Mouse (Mus musculus) heart, embryonic 14.5 days (tissue): Measurements from ENCODE around the gene Pou2f1. TPM values are rescaled to one million over a fixed set of nuclear protein-coding genes. Genes with fewer than 3 reads are reported as not detected.

Source experiments
- ATAC-seq: fragments of 200-750 bp; cut with Nextera tagmentation; 2 replicates; pipeline ENCODE4 v1.8.0; 2017; ENCODE audit warnings: low read depth, moderate TSS enrichment; ENCODE audit not compliant: insufficient number of reproducible peaks, insufficient read depth, low FRiP score
- H3K27ac ChIP-seq, 2 experiments: fragments of 200-500 bp in 1 of 2; fragments of 300-500 bp in 1 of 2; sonication (generic) in 1 of 2; replicated peaks in 1 of 2; 2 replicates each; pipeline ENCODE4 v1.5.1; 2012 to 2014; ENCODE audit warnings: low read depth in 2 of 2, low read length in 2 of 2, control low read depth in 1 of 2, mild to moderate bottlenecking in 1 of 2, mixed read lengths in 1 of 2; ENCODE audit not compliant: control insufficient read depth in 1 of 2, insufficient read depth in 1 of 2
- H3K27me3 ChIP-seq: fragments of 300-500 bp; sonication (generic); 2 replicates; pipeline ENCODE4 v1.6.1; 2014; ENCODE audit warnings: mild to moderate bottlenecking, low read length, control low read depth; ENCODE audit not compliant: control insufficient read depth, insufficient read depth
- H3K36me3 ChIP-seq: fragments of 300-500 bp; sonication (generic); 2 replicates; pipeline ENCODE4 v1.6.1; 2014; ENCODE audit warnings: mild to moderate bottlenecking, control low read depth, low read length, mixed read lengths; ENCODE audit not compliant: control insufficient read depth, insufficient read depth
- H3K4me1 ChIP-seq, 2 experiments: fragments of 200-500 bp in 1 of 2; fragments of 300-500 bp in 1 of 2; sonication (generic) in 1 of 2; 2 replicates each; pipeline ENCODE4 v1.6.1; 2012 to 2014; ENCODE audit warnings: low read length in 2 of 2, control low read depth in 1 of 2, mixed read lengths in 1 of 2; ENCODE audit not compliant: control insufficient read depth in 2 of 2, insufficient read depth in 2 of 2
- H3K4me2 ChIP-seq: fragments of 300-500 bp; sonication (generic); 2 replicates; pipeline ENCODE4 v1.6.1; 2014; ENCODE audit warnings: mild to moderate bottlenecking, low read length
- H3K4me3 ChIP-seq, 2 experiments: fragments of 200-500 bp in 1 of 2; fragments of 300-500 bp in 1 of 2; sonication (generic) in 1 of 2; 2 replicates each; pipeline ENCODE4 v1.5.1; 2012 to 2014; ENCODE audit warnings: low read length in 2 of 2, mild to moderate bottlenecking in 2 of 2, control low read depth in 1 of 2, low read depth in 1 of 2, moderate library complexity in 1 of 2; ENCODE audit not compliant: control insufficient read depth in 1 of 2, insufficient read depth in 1 of 2
- H3K9ac ChIP-seq: fragments of 300-500 bp; sonication (generic); 2 replicates; pipeline ENCODE4 v1.6.1; 2014; ENCODE audit warnings: mild to moderate bottlenecking, low read length
- H3K9me3 ChIP-seq: fragments of 300-500 bp; sonication (generic); 2 replicates; pipeline ENCODE4 v1.6.1; 2016; ENCODE audit warnings: low read length, control low read depth; ENCODE audit not compliant: control insufficient read depth
- WGBS: fragments of 180-500 bp; shearing (Covaris S2); extraction: QIAGEN DNeasy Blood & Tissue Kit; methylation state at CpG from one replicate; pipeline ENCODE4 v1.1.7; 2014; 5-methylcytosine and 5-hydroxymethylcytosine counted together
- polyA plus RNA-seq: library from polyadenylated mRNA; unstranded; fragments of >200 nt; fragmentation: Nextera tagmentation; extraction: Ambion mirVana; gene quantifications from 2 replicates; pipeline ENCODE4 v1.2.1, GENCODE M21; 2014

Pou2f1 gene
- polyA plus RNA-seq, 1 experiment from 2014 or later: 12.1 TPM

DNA sequence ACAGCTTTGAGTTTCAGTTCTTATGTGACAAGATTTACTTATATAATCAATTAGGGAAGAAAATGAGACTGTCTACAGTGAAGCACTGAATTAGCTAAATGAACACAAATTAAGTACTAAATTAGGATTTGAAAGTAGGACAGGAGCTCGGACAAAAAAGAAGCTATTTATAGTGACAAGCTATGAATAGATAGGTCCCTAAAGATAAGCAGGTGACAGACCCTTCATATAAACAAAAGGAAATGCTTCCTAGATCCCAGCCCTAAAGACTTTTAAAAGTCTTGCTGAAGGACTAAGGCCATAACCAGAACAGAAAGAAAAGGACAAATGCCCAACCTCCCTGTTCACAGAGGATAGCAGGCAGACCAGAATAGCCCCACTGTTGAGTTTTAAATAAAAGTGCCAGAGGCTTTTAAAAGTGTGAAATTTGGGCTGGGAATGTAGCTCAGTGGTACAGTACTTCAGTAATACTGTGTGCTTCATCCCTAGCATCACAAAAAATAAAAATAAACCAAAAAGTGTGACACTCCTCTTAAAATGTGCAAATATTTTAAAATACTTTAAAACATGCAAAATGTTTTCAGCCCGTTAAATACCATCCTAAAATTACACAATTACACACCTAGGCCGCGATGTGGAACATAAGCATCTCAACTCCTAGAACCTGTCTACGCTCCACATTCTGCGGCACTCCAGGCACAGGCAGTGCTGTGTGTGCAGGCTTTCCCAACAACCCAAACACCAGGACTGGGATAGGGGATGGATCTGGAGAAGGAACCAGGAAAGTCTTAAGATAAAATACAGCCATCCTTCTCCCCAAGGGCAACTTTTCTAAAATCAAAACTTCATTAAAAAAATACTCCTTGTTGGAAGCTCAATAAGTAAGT, 9.0 kb downstream of the Pou2f1 start:
- Histone ChIP-seq H3K4me3 (no peak overlapping the region), H3K36me3 (no peaks in the 10 kb centered on the region), H3K9ac (peak overlapping the region; percentile 38; the same call in 1 of the 2 replicates), H3K9me3 (no peaks in the 10 kb centered on the region), H3K27me3 (no peaks in the 10 kb centered on the region), H3K4me1 (peaks cover 2 to 48% of the 10 kb centered on the region in 2 experiments; a peak in 3 of 4 replicates), H3K27ac (peak overlapping the region; percentile 34 to 41; a peak in 2 of 4 replicates), H3K4me2 (peak overlapping the region; percentile 16)
- no peak for ATAC-seq
- 45% methylated on average over 6 of the region's 6 CpGs for WGBS

DNA sequence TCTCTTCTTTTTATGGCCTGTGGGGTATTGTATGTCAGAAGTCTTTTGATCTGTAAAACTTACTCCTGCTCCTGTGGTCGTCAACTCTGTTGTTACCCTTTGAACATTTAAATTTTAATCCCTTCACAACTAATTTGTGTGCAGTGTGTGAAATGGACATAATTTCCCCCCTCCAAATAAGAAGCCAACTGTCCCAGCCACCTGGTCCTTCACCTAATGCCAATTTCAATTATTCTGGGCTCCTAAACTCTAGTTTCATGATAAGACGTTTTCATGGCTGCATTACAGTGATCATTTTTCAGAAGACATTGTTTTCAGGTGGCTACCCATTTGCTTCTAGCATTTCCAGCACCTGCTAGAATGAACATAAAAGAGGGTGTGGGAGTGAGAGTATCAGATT, 13.9 kb downstream of the Pou2f1 start:
- Histone ChIP-seq H3K9me3 (no peaks in the 10 kb centered on the region), H3K4me3 (no peak overlapping the region), H3K36me3 (no peaks in the 10 kb centered on the region), H3K27me3 (no peaks in the 10 kb centered on the region), H3K9ac (no peak overlapping the region), H3K4me2 (no peak overlapping the region), H3K4me1 (peaks cover 3 to 29% of the 10 kb centered on the region in 2 experiments; a peak in 3 of 4 replicates), H3K27ac (no peak overlapping the region)
- no peak for ATAC-seq
- WGBS: 91% methylated on average over 2 of the region's 2 CpGs

DNA sequence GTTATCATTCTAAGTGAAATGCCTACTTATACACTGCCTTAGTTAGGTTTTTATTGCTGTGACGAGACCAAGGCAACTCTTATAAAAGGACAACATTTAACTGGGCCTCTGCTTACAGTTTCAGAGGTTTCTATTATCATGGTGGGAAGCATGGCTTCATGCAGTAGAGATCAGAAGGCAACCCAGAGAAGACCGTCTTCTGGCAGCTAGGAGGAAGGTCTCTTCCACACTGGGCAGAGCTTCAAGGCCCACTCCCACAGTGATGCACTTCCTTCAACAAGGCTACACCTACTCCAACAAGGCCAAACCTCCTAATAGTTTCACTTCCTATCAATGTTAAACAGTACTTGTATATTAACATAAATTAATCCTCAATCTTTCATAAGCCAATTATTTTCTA, 14.4 kb downstream of the Pou2f1 start:
- Histone ChIP-seq H3K4me1 (peaks cover 3 to 25% of the 10 kb centered on the region in 2 experiments; a peak in 3 of 4 replicates), H3K4me2 (no peak overlapping the region), H3K36me3 (no peaks in the 10 kb centered on the region), H3K4me3 (no peak overlapping the region), H3K9me3 (no peaks in the 10 kb centered on the region), H3K27ac (no peak overlapping the region), H3K27me3 (no peaks in the 10 kb centered on the region), H3K9ac (no peak overlapping the region)
- 96% methylated on average over 2 of the region's 2 CpGs for WGBS
- no peak for ATAC-seq

DNA sequence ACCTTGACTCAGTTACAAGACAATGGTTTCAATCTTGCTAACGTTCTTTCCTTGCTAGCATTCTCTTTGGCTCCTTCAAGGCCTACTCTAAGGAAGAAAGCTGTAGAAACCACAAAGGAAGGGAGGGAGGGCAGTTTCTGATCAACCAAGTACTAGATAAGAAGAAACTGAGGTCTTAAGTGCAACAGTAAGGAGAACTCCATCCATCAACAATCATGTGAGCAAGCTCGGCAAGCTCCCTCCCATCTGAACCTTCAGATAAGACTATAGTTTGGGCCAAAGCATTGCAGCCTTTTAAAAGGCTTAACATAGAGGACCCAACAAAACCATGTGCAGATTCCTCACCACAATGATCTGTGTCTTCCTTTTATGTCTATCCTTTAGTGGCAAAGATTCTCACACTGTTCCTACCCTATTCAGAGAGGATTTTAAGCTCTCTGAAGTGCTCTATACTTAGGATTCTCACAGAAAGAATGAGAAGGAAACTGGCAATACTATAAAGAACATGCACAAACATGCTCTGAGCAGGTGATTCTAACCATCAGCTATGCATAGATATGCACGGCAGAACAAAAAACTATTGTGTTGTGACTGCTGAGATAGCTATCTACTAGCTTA, 16.6 kb downstream of the Pou2f1 start:
- H3K27ac ChIP-seq: no peak overlapping the region
- no peak overlapping the region for H3K4me3 ChIP-seq
- H3K36me3 ChIP-seq: no peaks in the 10 kb centered on the region
- peaks cover 3 to 16% of the 10 kb centered on the region in 2 experiments; a peak in 3 of 4 replicates for H3K4me1 ChIP-seq
- H3K27me3 ChIP-seq: no peaks in the 10 kb centered on the region
- H3K9ac ChIP-seq: no peak overlapping the region
- ATAC-seq: no peak
- H3K4me2 ChIP-seq: no peak overlapping the region
- no peaks in the 10 kb centered on the region for H3K9me3 ChIP-seq
- WGBS: 48% methylated on average over 3 of the region's 3 CpGs

DNA sequence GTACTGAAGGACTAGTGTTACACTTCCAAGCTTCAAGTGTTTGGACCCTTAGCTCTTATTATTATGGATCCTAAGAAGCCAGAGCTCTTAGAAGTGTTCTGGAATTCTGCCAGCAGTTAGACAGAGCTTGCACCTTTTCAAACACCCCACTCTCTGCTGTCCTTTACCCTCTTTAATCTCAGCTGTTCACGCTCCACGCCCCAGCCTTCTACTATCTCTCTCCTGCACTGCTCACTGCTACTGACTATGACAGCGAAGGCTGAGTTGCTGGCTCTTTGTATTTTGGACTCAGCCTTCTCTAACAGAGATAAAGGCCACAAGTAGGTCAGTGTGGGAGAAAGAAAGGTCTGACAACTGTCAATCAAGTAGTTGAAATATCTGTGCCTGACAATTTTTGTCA, 17.3 kb downstream of the Pou2f1 start:
- no peak for ATAC-seq
- H3K4me3 ChIP-seq: no peak overlapping the region
- H3K27me3 ChIP-seq: no peaks in the 10 kb centered on the region
- H3K4me1 ChIP-seq: peaks cover 3 to 13% of the 10 kb centered on the region in 2 experiments; a peak in 3 of 4 replicates
- no peaks in the 10 kb centered on the region for H3K36me3 ChIP-seq
- 20% methylated on average over 3 of the region's 3 CpGs for WGBS
- no peak overlapping the region for H3K9ac ChIP-seq
- no peaks in the 10 kb centered on the region for H3K9me3 ChIP-seq
- H3K27ac ChIP-seq: no peak overlapping the region; a peak in 1 of 4 replicates
- H3K4me2 ChIP-seq: no peak overlapping the region

DNA sequence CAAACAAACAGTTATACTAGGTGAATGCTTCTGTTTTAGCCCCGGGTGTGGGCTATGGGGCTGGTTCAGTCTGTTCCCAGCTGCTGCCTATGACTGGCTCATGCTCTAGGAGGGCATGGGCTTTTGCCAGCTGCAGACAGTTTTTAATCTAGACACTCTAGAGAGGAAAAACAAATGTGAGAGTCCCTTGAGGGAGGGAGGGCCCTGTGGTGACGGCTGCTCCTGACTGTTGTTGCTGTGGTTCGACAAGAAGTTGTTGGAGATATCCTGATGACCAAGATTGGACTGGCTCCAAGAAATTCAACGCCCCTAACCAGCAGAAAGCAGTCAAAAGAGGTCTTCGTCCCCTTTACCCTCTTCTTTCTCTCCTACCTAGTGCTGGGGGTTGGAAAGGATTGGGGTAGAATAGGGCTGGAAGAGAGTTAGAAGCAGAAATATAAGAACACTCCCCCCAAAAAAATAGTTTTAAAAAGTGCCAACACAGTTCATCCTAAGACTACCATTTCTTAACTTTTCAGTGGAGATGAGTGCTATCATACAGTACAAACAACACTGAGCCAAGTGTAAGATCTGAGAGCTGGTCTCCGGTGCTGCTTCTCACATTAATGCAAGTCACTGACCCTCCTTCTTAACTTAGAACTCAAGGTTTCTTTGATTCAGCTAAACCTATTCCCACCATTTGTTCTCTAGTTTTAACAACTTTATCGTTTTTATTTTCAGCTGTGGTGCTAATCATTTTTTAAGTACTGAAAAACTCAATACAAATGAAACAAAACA, 25.6 kb downstream of the Pou2f1 start:
- Histone ChIP-seq H3K4me2 (peak overlapping the region; percentile 32), H3K36me3 (no peaks in the 10 kb centered on the region), H3K27ac (0 out of 4 replicates have a peak overlapping the region, but pooled peaks of 1 of the 2 experiments have one; percentile 26), H3K9ac (no peak overlapping the region), H3K9me3 (no peaks in the 10 kb centered on the region), H3K4me3 (no peak overlapping the region), H3K27me3 (no peaks in the 10 kb centered on the region), H3K4me1 (peaks cover 4 to 24% of the 10 kb centered on the region in 2 experiments; a peak in 3 of 4 replicates)
- WGBS: 24% methylated on average over 7 of the region's 7 CpGs
- ATAC-seq: peak; percentile 47; the same call in 1 of the 2 replicates

DNA sequence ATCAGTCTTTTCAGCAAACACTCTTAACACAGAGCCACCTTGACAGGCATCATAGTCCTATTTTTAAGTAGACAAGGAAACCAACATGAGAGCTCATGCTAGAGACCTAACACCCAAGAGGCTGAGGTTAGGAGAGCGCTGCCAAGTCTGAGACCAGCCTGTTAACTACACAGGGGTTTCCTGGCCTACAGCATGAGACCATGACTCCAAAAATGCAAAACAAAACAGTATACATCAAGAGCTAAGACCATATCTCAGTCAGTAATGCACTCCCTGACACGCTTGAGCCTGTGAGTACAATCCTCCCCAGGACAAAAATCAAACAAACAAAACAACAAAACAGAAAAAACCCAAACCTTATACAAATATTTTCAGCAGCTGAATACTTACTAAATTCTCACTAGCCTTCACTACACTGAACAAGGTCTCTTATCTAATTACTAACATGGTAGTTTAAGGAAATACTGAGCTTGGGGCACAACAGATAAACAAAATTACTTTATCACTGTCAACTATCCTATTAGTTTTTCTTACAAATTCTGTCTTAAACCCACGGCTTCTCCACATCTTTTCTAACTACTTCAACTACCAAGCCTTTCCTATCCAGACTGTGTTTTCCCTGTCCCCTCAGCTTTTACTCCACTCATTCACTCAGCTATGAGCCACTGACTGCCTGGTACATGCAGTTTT, 33.3 kb downstream of the Pou2f1 start:
- H3K9ac ChIP-seq: no peak overlapping the region
- H3K27me3 ChIP-seq: no peaks in the 10 kb centered on the region
- no peak for ATAC-seq
- no peak overlapping the region for H3K4me3 ChIP-seq
- WGBS: 85% methylated on average over 3 of the region's 3 CpGs
- no peaks in the 10 kb centered on the region for H3K36me3 ChIP-seq
- no peak overlapping the region for H3K4me2 ChIP-seq
- peaks cover 0 to 8% of the 10 kb centered on the region in 2 experiments; a peak in 2 of 4 replicates for H3K4me1 ChIP-seq
- no peaks in the 10 kb centered on the region for H3K9me3 ChIP-seq
- no peak overlapping the region for H3K27ac ChIP-seq
